Mouse (Mus musculus) liver, postnatal 0 days (tissue): ENCODE results near the gene Dpt.

Source experiments
- CTCF ChIP-seq: sonication (generic); IDR thresholded peaks from 2 replicates; pipeline ENCODE4 v1.5.1; 2016; ENCODE audit warnings: antibody characterized with exemption, low read depth
- EP300 ChIP-seq: IDR thresholded peaks from 2 replicates; pipeline ENCODE4 v1.6.1; 2016; ENCODE audit warnings: antibody characterized with exemption, low read depth, mild to moderate bottlenecking

GRCm38 (mm10) chr1:164804751-164805435, 8.4 kb downstream of the Dpt start:
- no peak for TF ChIP-seq CTCF
- no peak for TF ChIP-seq EP300
